ENCODE assay signal across 26 mouse cellular contexts in the genomic region with DNA sequence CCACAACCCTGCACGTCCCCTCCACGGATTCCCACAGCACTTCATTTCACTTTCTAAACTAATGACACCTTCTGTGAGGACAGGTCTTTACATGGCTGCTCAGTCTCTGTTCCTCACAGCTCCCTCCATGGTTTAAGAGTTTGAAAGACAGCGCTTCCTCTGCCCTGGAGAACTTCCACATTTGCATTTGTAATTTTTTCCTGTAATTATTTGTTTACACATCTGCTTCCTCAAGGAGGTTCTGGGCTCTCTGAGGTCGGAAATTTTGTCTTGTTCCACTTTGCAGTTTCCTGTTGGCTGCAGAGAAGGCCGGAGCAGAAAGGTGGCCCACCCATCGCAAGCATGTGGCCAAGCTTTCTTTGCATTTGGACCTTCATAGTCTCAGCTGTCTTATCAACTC.
DNase-seq lines count a peak whose midpoint lies in the region; ATAC-seq and TF ChIP-seq lines count a peak whose summit lies in the region.
"Had no signal": no experiment of that assay in that cellular context is flagged by ENCODE, and none has a peak within 500 bp of the region (broad histone marks: within the 10 kb centered on the region; RNA-seq: fewer than 3 reads in every experiment).

No protein-coding gene starts in this region.

- in situ Hi-C loops in CH12.LX (cut with MboI; ENCODE audit: low pct_ligation_motif_present, low pct_unique_long_range_greater_than_20kb, low sequenced_read_pairs) = no loop called here

- no peaks in the 10 kb centered on the region for H3K4me1 ChIP-seq in lung, embryonic 14.5 days (ENCODE audit: insufficient read depth)
- H3K4me1 ChIP-seq in lung, adult 2 months (ENCODE audit: control insufficient read depth, insufficient read depth, low read length) = no peaks in the 10 kb centered on the region
- H3K4me1 ChIP-seq in CH12.LX (ENCODE audit: control insufficient read depth in 1 of 2, insufficient read depth in 2 of 2) = peaks cover 3 to 32% of the 10 kb centered on the region in 2 experiments; a peak in 3 of 4 replicates
- H3K4me1 ChIP-seq: embryonic facial prominence, embryonic 12.5 days; forebrain, embryonic 15.5 days; heart, embryonic 13.5 days; hindbrain, embryonic 10.5 days; hindbrain, embryonic 15.5 days; kidney, embryonic 15.5 days; neural tube, embryonic 12.5 days had no signal

- no peak overlapping the region for H3K4me3 ChIP-seq in lung, embryonic 14.5 days (ENCODE audit: low read depth, low read length)
- no peak overlapping the region for H3K4me3 ChIP-seq in lung, adult 2 months (replicated peaks; ENCODE audit: extremely low read depth, low read depth, low read length)
- H3K4me3 ChIP-seq in CH12.LX (replicated peaks in 1 of 3; ENCODE audit: low read depth in 2 of 3, low read length in 2 of 3, poor library complexity in 1 of 3) = no peak overlapping the region
- H3K4me3 ChIP-seq: embryonic facial prominence, embryonic 12.5 days; forebrain, embryonic 15.5 days; heart, embryonic 13.5 days; hindbrain, embryonic 10.5 days; hindbrain, embryonic 15.5 days; kidney, embryonic 15.5 days; myocyte; neural tube, embryonic 12.5 days had no signal

- DNase-seq in lung, embryonic 14.5 days = peak; percentile 22
- no peak for DNase-seq in lung, adult 2 months
- DNase-seq in CH12.LX (ENCODE audit: extremely low read depth) = peak; percentile 49
- no peak for DNase-seq in frontal cortex, postnatal 25 days (ENCODE audit: low spot score in 2 of 2)
- DNase-seq in ovary, postnatal 10 days (ENCODE audit: low spot score) = no peak
- DNase-seq: adrenal gland, adult 2 months; B cell, adult 2 months; cerebellum, adult 9-10 months; cerebellum, postnatal 36 days; embryo, embryonic 11 days; kidney, adult 11 months; kidney, postnatal 25 days; liver; thymus, postnatal 14 days had no signal

- peak; percentile 85; the same call in 1 of the 2 replicates for TF ChIP-seq EP300 in CH12.LX (IDR thresholded peaks at IDR 0.05; ENCODE audit: low read length)

- dilution Hi-C loops in CH12.LX (cut with MboI; ENCODE audit: extremely low pct_ligation_motif_present, extremely low pct_unique_long_range_greater_than_20kb, low sequenced_read_pairs) = no loop called here

- H3K9me3 ChIP-seq in lung, embryonic 14.5 days (ENCODE audit: low read depth, low read length) = no peaks in the 10 kb centered on the region
- no peaks in the 10 kb centered on the region for H3K9me3 ChIP-seq in CH12.LX (replicated peaks; ENCODE audit: low read length)
- H3K9me3 ChIP-seq: embryonic facial prominence, embryonic 12.5 days; forebrain, embryonic 15.5 days; heart, embryonic 13.5 days; hindbrain, embryonic 10.5 days; hindbrain, embryonic 15.5 days; kidney, embryonic 15.5 days; neural tube, embryonic 12.5 days had no signal

- H3K79me2 ChIP-seq in CH12.LX (replicated peaks; ENCODE audit: control insufficient read depth, extremely low read depth, insufficient read depth, poor library complexity, severe bottlenecking) = no peaks in the 10 kb centered on the region

- TF ChIP-seq POLR2A in lung, adult 2 months (IDR thresholded peaks at IDR 0.05; ENCODE audit: borderline replicate concordance, extremely low read depth, low read depth, low read length) = no peak
- no peak for TF ChIP-seq POLR2A in CH12.LX (IDR thresholded peaks at IDR 0.05; ENCODE audit: low read depth, low read length)

- TF ChIP-seq RAD21 in CH12.LX (IDR thresholded peaks at IDR 0.05; ENCODE audit: low read depth, low read length) = no peak; the same call in 1 of the 2 replicates

- H3K9ac ChIP-seq in lung, embryonic 14.5 days = no peak overlapping the region
- no peak overlapping the region for H3K9ac ChIP-seq in CH12.LX (ENCODE audit: insufficient read depth, low read depth)
- H3K9ac ChIP-seq: embryonic facial prominence, embryonic 12.5 days; forebrain, embryonic 15.5 days; heart, embryonic 13.5 days; hindbrain, embryonic 15.5 days; kidney, embryonic 15.5 days; neural tube, embryonic 12.5 days had no signal

- TF ChIP-seq CTCF in lung, embryonic 14.5 days (IDR thresholded peaks at IDR 0.05; ENCODE audit: low read depth) = no peak
- no peak for TF ChIP-seq CTCF in lung, adult 2 months (IDR thresholded peaks at IDR 0.05; ENCODE audit: insufficient read depth, low read length)
- TF ChIP-seq CTCF in CH12.LX (conservative IDR thresholded peaks at IDR 0.05 in 1 of 2, IDR thresholded peaks at IDR 0.05 in 1 of 2; ENCODE audit: low read depth in 2 of 2, low read length in 2 of 2) = no peak

- WGBS in lung, embryonic 14.5 days = 66% methylated on average over 6 of the region's 6 CpGs
- 48% methylated on average over 6 of the region's 6 CpGs for WGBS in lung, adult 2 months

- no peaks in the 10 kb centered on the region for H3K36me3 ChIP-seq in lung, embryonic 14.5 days (ENCODE audit: insufficient read depth)
- no peaks in the 10 kb centered on the region for H3K36me3 ChIP-seq in CH12.LX (replicated peaks in 1 of 2; ENCODE audit: control insufficient read depth in 1 of 2, insufficient read depth in 1 of 2, low read length in 1 of 2)
- H3K36me3 ChIP-seq: embryonic facial prominence, embryonic 12.5 days; forebrain, embryonic 15.5 days; heart, embryonic 13.5 days; hindbrain, embryonic 10.5 days; hindbrain, embryonic 15.5 days; kidney, embryonic 15.5 days; neural tube, embryonic 12.5 days had no signal

- H3K27me3 ChIP-seq in lung, embryonic 14.5 days (ENCODE audit: insufficient read depth, low read length) = no peaks in the 10 kb centered on the region
- H3K27me3 ChIP-seq in CH12.LX (replicated peaks) = no peaks in the 10 kb centered on the region
- H3K27me3 ChIP-seq: embryonic facial prominence, embryonic 12.5 days; forebrain, embryonic 15.5 days; heart, embryonic 13.5 days; hindbrain, embryonic 15.5 days; kidney, embryonic 15.5 days; neural tube, embryonic 12.5 days had no signal

- no peak for ATAC-seq in lung, embryonic 14.5 days (ENCODE audit: insufficient read depth)
- ATAC-seq in hematopoietic stem cell, adult 5-6 weeks (replicated peaks in 1 of 2; ENCODE audit: insufficient read depth in 1 of 2, low FRiP score in 2 of 2, low TSS enrichment in 1 of 2, low read depth in 1 of 2, poor library complexity in 2 of 2, severe bottlenecking in 2 of 2) = peak; percentile 71 to 73
- ATAC-seq in megakaryocyte progenitor cell, adult 5-6 weeks (replicated peaks; ENCODE audit: poor library complexity) = peak; percentile 51
- ATAC-seq: activated CD4-positive, CD25-positive, alpha-beta regulatory T cell, adult 4 months; forebrain, embryonic 15.5 days; inflammation-experienced regulatory T-cells, adult 6 months had no signal

- no peak overlapping the region for H3K27ac ChIP-seq in lung, embryonic 14.5 days (ENCODE audit: low read depth)
- H3K27ac ChIP-seq in CH12.LX (ENCODE audit: insufficient read depth, low read depth) = no peak overlapping the region
- H3K27ac ChIP-seq: embryonic facial prominence, embryonic 12.5 days; forebrain, embryonic 15.5 days; heart, embryonic 13.5 days; hindbrain, embryonic 10.5 days; hindbrain, embryonic 15.5 days; kidney, embryonic 15.5 days; neural tube, embryonic 12.5 days had no signal

- no peak overlapping the region for H3K4me2 ChIP-seq in lung, embryonic 14.5 days
- H3K4me2 ChIP-seq in CH12.LX (ENCODE audit: insufficient read depth, low read depth, poor library complexity, severe bottlenecking) = no peak overlapping the region; the same call in 1 of the 2 replicates
- H3K4me2 ChIP-seq: embryonic facial prominence, embryonic 12.5 days; forebrain, embryonic 15.5 days; heart, embryonic 13.5 days; hindbrain, embryonic 15.5 days; kidney, embryonic 15.5 days; neural tube, embryonic 12.5 days had no signal

TF ChIP-seq in CH12.LX, 34 proteins besides CTCF, POLR2A, EP300 and RAD21:
- TF ChIP-seq NRF1 (IDR thresholded peaks at IDR 0.05; ENCODE audit: low read depth, low read length) (no peak), IRF4 (IDR thresholded peaks at IDR 0.05; ENCODE audit: low read depth, low read length) (peak; percentile 38; the same call in 1 of the 2 replicates), TCF12 (IDR thresholded peaks at IDR 0.05; ENCODE audit: low read depth, low read length) (peak; percentile 66; the same call in 1 of the 2 replicates), ETS1 (conservative IDR thresholded peaks at IDR 0.05; ENCODE audit: low read depth, low read length) (peak; percentile 59), USF2 (conservative IDR thresholded peaks at IDR 0.05; ENCODE audit: low read depth, low read length) (no peak), RCOR1 (conservative IDR thresholded peaks at IDR 0.05; ENCODE audit: low read depth, low read length) (no peak), CHD1 (IDR thresholded peaks at IDR 0.05; ENCODE audit: low read depth, low read length) (no peak)

Comparison
In these comparisons a context has a peak if more than half of its experiments do, and no peak if none do; other contexts are left out.
1. DNase-seq: peak in lung, embryonic 14.5 days (single experiment) and CH12.LX (single experiment); none in lung, adult 2 months (single experiment), frontal cortex, postnatal 25 days (0 of 2) and ovary, postnatal 10 days (single experiment).